Mouse (Mus musculus) heart, embryonic 11.5 days (tissue): ENCODE data around the gene Lhpp. TPM values are rescaled to one million over a fixed set of nuclear protein-coding genes. Genes with fewer than 3 reads are reported as not detected.
"Not testable (repeated sequence)": the region's sequence is repeated elsewhere in the genome, so short reads cannot be mapped to it uniquely, and the experiment has no call there.

Source experiments
- ATAC-seq: fragments of 200-750 bp; cut with Nextera tagmentation; replicated peaks from 2 replicates; pipeline ENCODE4 v1.8.0; 2017; ENCODE audit warnings: moderate library complexity; ENCODE audit not compliant: insufficient number of reproducible peaks, low FRiP score, low TSS enrichment
- H3K27ac ChIP-seq: fragments of 300-500 bp; sonication (generic); 2 replicates; pipeline ENCODE4 v1.5.1; 2014; ENCODE audit warnings: mild to moderate bottlenecking, low read depth, low read length
- H3K27me3 ChIP-seq: fragments of 300-500 bp; sonication (generic); 2 replicates; pipeline ENCODE4 v1.6.1; 2014; ENCODE audit warnings: mild to moderate bottlenecking, low read length, mixed read lengths; ENCODE audit not compliant: control insufficient read depth, insufficient read depth
- H3K36me3 ChIP-seq: fragments of 300-500 bp; sonication (generic); 2 replicates; pipeline ENCODE4 v1.6.1; 2014; ENCODE audit warnings: mild to moderate bottlenecking, low read length, moderate library complexity, mixed read lengths; ENCODE audit not compliant: control insufficient read depth, insufficient read depth
- H3K4me1 ChIP-seq: fragments of 300-500 bp; sonication (generic); 2 replicates; pipeline ENCODE4 v1.6.1; 2014; ENCODE audit warnings: low read length; ENCODE audit not compliant: control insufficient read depth, insufficient read depth
- H3K4me2 ChIP-seq: fragments of 300-500 bp; sonication (generic); 2 replicates; pipeline ENCODE4 v1.6.1; 2014; ENCODE audit warnings: mild to moderate bottlenecking, moderate library complexity
- H3K4me3 ChIP-seq: fragments of 300-500 bp; sonication (generic); 2 replicates; pipeline ENCODE4 v1.5.1; 2014; ENCODE audit warnings: low read depth, low read length
- H3K9ac ChIP-seq: fragments of 300-500 bp; sonication (generic); 2 replicates; pipeline ENCODE4 v1.6.1; 2014; ENCODE audit warnings: mild to moderate bottlenecking, low read depth, low read length, moderate library complexity
- H3K9me3 ChIP-seq: fragments of 300-500 bp; sonication (generic); replicated peaks from 2 replicates; pipeline ENCODE4 v1.6.1; 2016; ENCODE audit warnings: low read length; ENCODE audit not compliant: control insufficient read depth
- WGBS: fragments of 180-500 bp; shearing (Covaris S2); extraction: QIAGEN DNeasy Blood & Tissue Kit; methylation state at CpG from one replicate; pipeline ENCODE4 v1.1.7; 2014; ENCODE audit not compliant: insufficient replicate concordance; 5-methylcytosine and 5-hydroxymethylcytosine counted together
- polyA plus RNA-seq: library from polyadenylated mRNA; unstranded; fragments of >200 nt; fragmentation: Nextera tagmentation; extraction: Ambion mirVana; gene quantifications from 2 replicates; pipeline ENCODE4 v1.2.1, GENCODE M21; 2014

The Lhpp gene
- polyA plus RNA-seq, 1 experiment from 2014 or later, result 21.9 TPM

GRCm38 (mm10) chr7:132658688-132659087 is 48.2 kb downstream of the Lhpp start:
- ATAC-seq, result no peak
- Histone ChIP-seq H3K4me1 (peaks cover 57% of the 10 kb centered on the region), H3K27me3 (no peaks in the 10 kb centered on the region), H3K4me3 (no peak overlapping the region), H3K27ac (peak overlapping the region; percentile 46; the same call in 1 of the 2 replicates), H3K4me2 (no peak overlapping the region), H3K36me3 (no peaks in the 10 kb centered on the region), H3K9ac (no peak overlapping the region), H3K9me3 (no peaks in the 10 kb centered on the region)
- 81% methylated on average over 5 of the region's 5 CpGs for WGBS

- no peaks in the 10 kb centered on the region for H3K36me3 ChIP-seq
- whole genome bisulfite sequencing, result 42% methylated on average over 7 of the region's 7 CpGs
- no peaks in the 10 kb centered on the region; the same call in 1 of the 2 replicates for H3K27me3 ChIP-seq
- peaks cover 51% of the 10 kb centered on the region for H3K4me1 ChIP-seq
- H3K9me3 ChIP-seq, result no peaks in the 10 kb centered on the region
- H3K4me2 ChIP-seq, result no peak overlapping the region
- no peak overlapping the region for H3K4me3 ChIP-seq
- no peak overlapping the region for H3K27ac ChIP-seq
- ATAC-seq, result no peak
- no peak overlapping the region for H3K9ac ChIP-seq
Measured at GRCm38 (mm10) chr7:132659633-132660032, 49.2 kb downstream of the Lhpp start.

GRCm38 (mm10) chr7:132662831-132663230 is 52.4 kb downstream of the Lhpp start:
- 65% methylated on average over 6 of the region's 6 CpGs for WGBS
- H3K9ac ChIP-seq, ATAC-seq, H3K4me2 ChIP-seq, H3K4me3 ChIP-seq, H3K36me3 ChIP-seq, H3K27me3 ChIP-seq, H3K9me3 ChIP-seq, H3K27ac ChIP-seq: not testable (repeated sequence)
- H3K4me1 ChIP-seq, result peaks cover 41% of the 10 kb centered on the region

GRCm38 (mm10) chr7:132664815-132665214 is 54.4 kb downstream of the Lhpp start:
- Histone ChIP-seq H3K4me1 (peaks cover 22% of the 10 kb centered on the region), H3K4me2 (no peak overlapping the region), H3K36me3 (no peaks in the 10 kb centered on the region), H3K27me3 (no peaks in the 10 kb centered on the region; the same call in 1 of the 2 replicates), H3K27ac (no peak overlapping the region), H3K9me3 (no peaks in the 10 kb centered on the region), H3K9ac (no peak overlapping the region), H3K4me3 (no peak overlapping the region)
- WGBS, result 73% methylated on average over 6 of the region's 6 CpGs
- no peak for ATAC-seq

- WGBS, result 50% methylated on average over 8 of the region's 8 CpGs
- H3K27me3 ChIP-seq, result no peaks in the 10 kb centered on the region; the same call in 1 of the 2 replicates
- ATAC-seq, result no peak
- peaks cover 13% of the 10 kb centered on the region for H3K4me1 ChIP-seq
- no peak overlapping the region for H3K4me3 ChIP-seq
- H3K27ac ChIP-seq, result no peak overlapping the region
- H3K36me3 ChIP-seq, result no peaks in the 10 kb centered on the region
- H3K4me2 ChIP-seq, result no peak overlapping the region
- H3K9ac ChIP-seq, result no peak overlapping the region
- H3K9me3 ChIP-seq, result no peaks in the 10 kb centered on the region
Measured at GRCm38 (mm10) chr7:132665664-132666382, 55.4 kb downstream of the Lhpp start.

- Histone ChIP-seq H3K36me3 (no peaks in the 10 kb centered on the region), H3K9me3 (no peaks in the 10 kb centered on the region), H3K4me3 (no peak overlapping the region), H3K9ac (no peak overlapping the region), H3K4me1 (peaks cover 9% of the 10 kb centered on the region), H3K4me2 (no peak overlapping the region), H3K27me3 (no peaks in the 10 kb centered on the region; the same call in 1 of the 2 replicates), H3K27ac (no peak overlapping the region)
- ATAC-seq, result no peak
- WGBS, result 75% methylated on average over 4 of the region's 4 CpGs
Measured at GRCm38 (mm10) chr7:132666516-132666915, 56.1 kb downstream of the Lhpp start.

GRCm38 (mm10) chr7:132668604-132669003 is 58.2 kb downstream of the Lhpp start:
- H3K4me1 ChIP-seq, result peaks cover 3% of the 10 kb centered on the region; the same call in 1 of the 2 replicates
- 70% methylated on average over 2 of the region's 2 CpGs for WGBS
- no peaks in the 10 kb centered on the region for H3K36me3 ChIP-seq
- no peak overlapping the region for H3K4me2 ChIP-seq
- ATAC-seq, result no peak
- H3K27ac ChIP-seq, result no peak overlapping the region
- H3K9ac ChIP-seq, result no peak overlapping the region
- H3K9me3 ChIP-seq, result no peaks in the 10 kb centered on the region
- no peaks in the 10 kb centered on the region; the same call in 1 of the 2 replicates for H3K27me3 ChIP-seq
- H3K4me3 ChIP-seq, result no peak overlapping the region

GRCm38 (mm10) chr7:132669999-132670862 is 59.8 kb downstream of the Lhpp start:
- H3K36me3 ChIP-seq, result no peaks in the 10 kb centered on the region
- peaks cover 12% of the 10 kb centered on the region; the same call in 1 of the 2 replicates for H3K4me1 ChIP-seq
- no peaks in the 10 kb centered on the region for H3K27me3 ChIP-seq
- WGBS, result 81% methylated on average over 20 of the region's 20 CpGs
- no peak overlapping the region for H3K9ac ChIP-seq
- H3K9me3 ChIP-seq, result no peaks in the 10 kb centered on the region
- no peak for ATAC-seq
- no peak overlapping the region for H3K4me2 ChIP-seq
- no peak overlapping the region for H3K4me3 ChIP-seq
- H3K27ac ChIP-seq, result no peak overlapping the region
